In the genomic region with DNA sequence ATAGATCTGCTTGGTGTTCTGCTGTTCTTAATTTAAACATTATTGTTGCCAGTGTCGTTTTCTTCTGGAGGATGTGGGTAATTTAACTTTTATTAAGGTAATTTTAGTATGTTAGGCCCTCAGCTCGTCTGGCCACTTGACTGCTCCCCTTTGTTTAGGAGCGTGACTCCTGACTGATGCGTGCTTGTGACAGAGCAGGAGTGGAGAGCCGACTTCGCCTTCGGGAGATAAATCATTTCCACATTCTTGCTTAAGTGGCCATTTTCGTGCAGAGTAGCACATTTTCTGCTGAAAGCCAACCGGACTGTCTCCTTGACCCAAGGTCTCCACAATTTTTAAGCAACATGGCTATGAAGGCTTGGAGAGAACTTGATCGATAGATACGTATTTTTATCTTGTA, we compare ENCODE assay signal across 16 mouse cellular contexts.
"Had no signal": no experiment of that assay in that cellular context is flagged by ENCODE, and none has a peak within 500 bp of the region (broad histone marks: within the 10 kb centered on the region; RNA-seq: fewer than 3 reads in every experiment).

No protein-coding gene starts in this region.

- H3K4me3 ChIP-seq: left cerebral cortex, adult 2 months; liver, embryonic 13.5 days; midbrain, embryonic 12.5 days; midbrain, embryonic 15.5 days; neural tube, embryonic 12.5 days; neural tube, embryonic 15.5 days; stomach, embryonic 15.5 days had no signal

- H3K27ac ChIP-seq: left cerebral cortex, adult 2 months; liver, embryonic 13.5 days; midbrain, embryonic 12.5 days; midbrain, embryonic 15.5 days; neural tube, embryonic 12.5 days; neural tube, embryonic 15.5 days; stomach, embryonic 15.5 days had no signal

- H3K4me1 ChIP-seq: midbrain, embryonic 12.5 days; midbrain, embryonic 15.5 days; neural tube, embryonic 12.5 days; neural tube, embryonic 15.5 days; stomach, embryonic 15.5 days had no signal

- DNase-seq: kidney, postnatal 36 days; layer of hippocampus, postnatal 36 days; liver, embryonic 13.5 days; lung, adult 2 months; lung, postnatal 14 days; lung, postnatal 4 days; right cerebral cortex, adult 18-20 months; right cerebral cortex, postnatal 14 days; right cerebral cortex, postnatal 4 days; thymus, postnatal 25 days had no signal

- H3K9me3 ChIP-seq: liver, embryonic 13.5 days; midbrain, embryonic 12.5 days; midbrain, embryonic 15.5 days; neural tube, embryonic 12.5 days; neural tube, embryonic 15.5 days; stomach, embryonic 15.5 days had no signal

- H3K9ac ChIP-seq: liver, embryonic 13.5 days; midbrain, embryonic 12.5 days; midbrain, embryonic 15.5 days; neural tube, embryonic 12.5 days; neural tube, embryonic 15.5 days; stomach, embryonic 15.5 days had no signal

- H3K27me3 ChIP-seq: liver, embryonic 13.5 days; midbrain, embryonic 15.5 days; neural tube, embryonic 12.5 days; neural tube, embryonic 15.5 days; stomach, embryonic 15.5 days had no signal

- H3K36me3 ChIP-seq: liver, embryonic 13.5 days; midbrain, embryonic 12.5 days; midbrain, embryonic 15.5 days; neural tube, embryonic 12.5 days; neural tube, embryonic 15.5 days; stomach, embryonic 15.5 days had no signal

- ATAC-seq: midbrain, embryonic 15.5 days had no signal

- H3K4me2 ChIP-seq: liver, embryonic 13.5 days; midbrain, embryonic 12.5 days; midbrain, embryonic 15.5 days; neural tube, embryonic 12.5 days; neural tube, embryonic 15.5 days; stomach, embryonic 15.5 days had no signal
